Mouse (Mus musculus) v-Abl transformed pro-B cells (cell line): ENCODE results near the gene Tenm3.

Experiments used
- in situ Hi-C, 2 experiments: fragments of 400-800 bp; cut with MboI; formaldehyde crosslinking; loops; one replicate each; pipeline ENCODE4 v1.15.1; 2025; ENCODE audit not compliant: unreplicated experiment in 2 of 2

Tenm3 gene

GRCm38 (mm10) chr8:48178993-48179392 is 664.8 kb downstream of the Tenm3 start:
- in situ Hi-C loops = no loop called here

GRCm38 (mm10) chr8:48177876-48178275 is 665.9 kb downstream of the Tenm3 start:
- in situ Hi-C loops = no loop called here
